Mouse (Mus musculus): Measurements from ENCODE around the gene Casz1. TPM values are rescaled to one million over a fixed set of nuclear protein-coding genes. Genes with fewer than 3 reads are reported as not detected.

Gene Casz1
- polyA plus RNA-seq, 1 experiment: 120 TPM

DNA sequence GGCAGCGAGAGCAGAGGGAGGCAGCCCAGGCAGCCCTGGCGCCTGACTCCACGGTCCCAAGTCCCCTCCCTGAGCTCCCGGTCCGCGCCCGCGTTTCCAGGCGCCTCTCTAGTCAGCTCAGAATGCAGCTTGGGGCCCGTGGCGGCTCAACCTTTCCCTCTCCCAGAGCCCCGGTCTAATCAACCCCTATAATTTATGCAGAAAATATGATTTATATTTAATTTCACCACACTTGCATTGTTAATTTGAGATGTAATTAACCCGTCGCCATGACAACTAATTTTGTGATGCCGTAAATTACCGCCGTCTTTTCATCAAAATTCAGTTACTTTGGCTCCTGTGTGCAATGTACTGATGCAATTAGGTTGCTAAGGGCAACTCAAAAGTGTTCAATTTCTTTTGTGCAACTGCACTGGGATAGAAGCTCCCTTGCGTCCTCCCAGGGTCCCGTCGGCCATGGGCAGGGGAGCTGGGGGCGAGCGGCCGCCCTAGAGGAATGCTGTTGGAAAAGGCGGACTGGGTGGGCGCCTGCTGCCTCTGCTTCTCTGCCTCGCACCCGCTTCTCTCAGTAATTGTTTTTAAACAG is 55.8 kb downstream of the Casz1 start:
- H3K36me3 ChIP-seq (ENCODE audit: control insufficient read depth, insufficient read depth, low read length): peaks cover 9% of the 10 kb centered on the region
- TF ChIP-seq POLR2A (IDR thresholded peaks at IDR 0.05; ENCODE audit: low read depth, low read length): no peak
- no peak for TF ChIP-seq CTCF (IDR thresholded peaks at IDR 0.05; ENCODE audit: extremely low read depth, insufficient read length, insufficient replicate concordance, low read depth, low read length)
- H3K27ac ChIP-seq (ENCODE audit: insufficient read depth, low read depth, low read length): no peak overlapping the region
- peaks cover 15% of the 10 kb centered on the region for H3K4me1 ChIP-seq (ENCODE audit: control insufficient read depth, insufficient read depth, insufficient read length, low read length)
- 69% methylated on average over 27 of the region's 27 CpGs for WGBS
- no peaks in the 10 kb centered on the region for H3K27me3 ChIP-seq (ENCODE audit: control insufficient read depth, insufficient read depth, low read length)
- H3K4me3 ChIP-seq (ENCODE audit: low read depth, low read length): no peak overlapping the region

DNA sequence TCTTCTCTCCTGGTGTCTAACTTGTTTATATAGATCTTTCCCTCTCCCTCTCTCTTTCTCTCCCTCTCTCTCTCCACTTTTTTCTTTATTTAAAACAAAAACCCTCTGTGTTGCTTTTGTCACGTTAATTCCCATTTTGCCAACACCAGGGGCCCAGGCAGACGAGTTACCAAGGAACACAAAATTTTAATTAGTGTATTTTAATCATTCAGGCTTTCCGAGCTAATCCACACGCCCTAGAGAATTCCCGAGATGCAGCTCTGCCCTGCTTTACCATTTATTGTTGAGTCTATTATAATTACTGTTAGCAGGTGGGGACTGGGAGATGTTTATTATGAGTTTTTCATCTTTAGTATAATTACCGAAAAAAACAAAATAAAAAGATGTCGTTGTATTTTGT is 56.4 kb downstream of the Casz1 start:
- Histone ChIP-seq H3K4me1 (ENCODE audit: control insufficient read depth, insufficient read depth, insufficient read length, low read length) (peaks cover 15% of the 10 kb centered on the region), H3K36me3 (ENCODE audit: control insufficient read depth, insufficient read depth, low read length) (peaks cover 11% of the 10 kb centered on the region), H3K27ac (ENCODE audit: insufficient read depth, low read depth, low read length) (no peak overlapping the region), H3K4me3 (ENCODE audit: low read depth, low read length) (no peak overlapping the region), H3K27me3 (ENCODE audit: control insufficient read depth, insufficient read depth, low read length) (no peaks in the 10 kb centered on the region)
- WGBS: 89% methylated on average over 7 of the region's 7 CpGs
- TF ChIP-seq POLR2A (IDR thresholded peaks at IDR 0.05; ENCODE audit: low read depth, low read length) (no peak), CTCF (IDR thresholded peaks at IDR 0.05; ENCODE audit: extremely low read depth, insufficient read length, insufficient replicate concordance, low read depth, low read length) (no peak)

GRCm38 (mm10) chr4:148866812-148867470 is 62.7 kb downstream of the Casz1 start:
- Histone ChIP-seq H3K4me1 (ENCODE audit: control insufficient read depth, insufficient read depth, insufficient read length, low read length) (peaks cover 13% of the 10 kb centered on the region), H3K27ac (ENCODE audit: insufficient read depth, low read depth, low read length) (no peak overlapping the region), H3K36me3 (ENCODE audit: control insufficient read depth, insufficient read depth, low read length) (peaks cover 11% of the 10 kb centered on the region), H3K27me3 (ENCODE audit: control insufficient read depth, insufficient read depth, low read length) (no peaks in the 10 kb centered on the region), H3K4me3 (ENCODE audit: low read depth, low read length) (no peak overlapping the region)
- 52% methylated on average over 12 of the region's 12 CpGs for WGBS
- no peak for TF ChIP-seq POLR2A (IDR thresholded peaks at IDR 0.05; ENCODE audit: low read depth, low read length)
- no peak for TF ChIP-seq CTCF (IDR thresholded peaks at IDR 0.05; ENCODE audit: extremely low read depth, insufficient read length, insufficient replicate concordance, low read depth, low read length)

DNA sequence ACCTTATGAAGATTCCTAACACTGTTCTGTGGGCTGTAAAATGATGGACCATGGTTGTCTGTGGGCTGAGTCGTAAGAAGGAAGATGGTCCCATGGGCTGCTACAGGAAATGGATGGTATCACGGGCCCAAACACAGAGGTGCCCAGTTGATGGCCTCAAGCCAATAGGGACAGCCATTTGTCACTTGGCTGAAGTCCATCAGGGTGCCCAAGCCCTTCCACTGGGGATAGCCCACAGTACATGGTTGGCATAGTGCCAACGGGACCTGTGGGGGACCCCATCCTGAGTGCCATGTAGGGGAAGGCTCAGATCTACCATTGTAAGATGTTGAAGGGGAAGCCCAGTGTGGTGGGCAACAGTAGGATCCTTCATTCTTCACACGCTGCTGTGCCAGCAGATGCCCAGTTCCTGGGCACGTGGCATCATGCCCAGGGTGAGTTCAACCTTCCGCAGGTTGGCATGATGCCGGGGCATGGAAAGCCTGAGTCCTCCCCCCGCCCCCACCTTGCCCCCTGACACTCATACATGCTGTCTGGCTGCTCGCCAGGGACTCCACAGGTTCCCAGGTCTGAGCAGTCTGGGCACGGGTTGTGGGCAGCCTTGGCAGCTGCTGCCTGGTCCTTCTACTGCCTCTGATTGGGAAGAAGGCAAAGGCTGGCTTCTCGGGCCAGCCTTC is 63.6 kb downstream of the Casz1 start:
- peaks cover 13% of the 10 kb centered on the region for H3K4me1 ChIP-seq (ENCODE audit: control insufficient read depth, insufficient read depth, insufficient read length, low read length)
- H3K27ac ChIP-seq (ENCODE audit: insufficient read depth, low read depth, low read length): no peak overlapping the region
- no peak overlapping the region for H3K4me3 ChIP-seq (ENCODE audit: low read depth, low read length)
- H3K27me3 ChIP-seq (ENCODE audit: control insufficient read depth, insufficient read depth, low read length): no peaks in the 10 kb centered on the region
- TF ChIP-seq CTCF (IDR thresholded peaks at IDR 0.05; ENCODE audit: extremely low read depth, insufficient read length, insufficient replicate concordance, low read depth, low read length) (no peak), POLR2A (IDR thresholded peaks at IDR 0.05; ENCODE audit: low read depth, low read length) (no peak)
- peaks cover 11% of the 10 kb centered on the region for H3K36me3 ChIP-seq (ENCODE audit: control insufficient read depth, insufficient read depth, low read length)
- WGBS: 27% methylated on average over 11 of the region's 11 CpGs

- no peak for TF ChIP-seq POLR2A (IDR thresholded peaks at IDR 0.05; ENCODE audit: low read depth, low read length)
- no peak for TF ChIP-seq CTCF (IDR thresholded peaks at IDR 0.05; ENCODE audit: extremely low read depth, insufficient read length, insufficient replicate concordance, low read depth, low read length)
- WGBS: 49% methylated on average over 7 of the region's 7 CpGs
- H3K4me1 ChIP-seq (ENCODE audit: control insufficient read depth, insufficient read depth, insufficient read length, low read length): peaks cover 13% of the 10 kb centered on the region
- H3K4me3 ChIP-seq (ENCODE audit: low read depth, low read length): no peak overlapping the region
- peaks cover 17% of the 10 kb centered on the region; the same call in 1 of the 2 replicates for H3K36me3 ChIP-seq (ENCODE audit: control insufficient read depth, insufficient read depth, low read length)
- no peaks in the 10 kb centered on the region for H3K27me3 ChIP-seq (ENCODE audit: control insufficient read depth, insufficient read depth, low read length)
- H3K27ac ChIP-seq (ENCODE audit: insufficient read depth, low read depth, low read length): no peak overlapping the region
These were observed 65.3 kb downstream of the Casz1 start for GRCm38 (mm10) chr4:148869566-148869965.

DNA sequence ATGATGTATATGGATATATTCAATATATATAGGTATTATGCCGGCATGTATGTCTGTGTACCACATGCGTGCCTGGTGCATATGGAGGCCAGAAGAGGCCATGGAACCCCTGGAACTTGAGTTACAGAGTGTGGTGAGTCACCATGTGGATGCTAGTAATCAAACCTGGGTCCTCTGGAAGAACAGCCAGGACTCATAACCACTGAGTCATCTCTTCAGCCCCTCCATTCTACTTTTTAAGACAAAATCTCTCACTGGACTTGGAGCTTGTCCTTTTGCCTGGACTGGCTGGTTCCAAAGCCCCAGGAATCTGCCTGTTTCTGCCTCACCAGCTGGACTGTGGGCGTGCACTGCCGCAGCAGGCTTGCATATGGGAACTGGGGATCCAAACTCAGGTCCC is 66.3 kb downstream of the Casz1 start:
- no peak for TF ChIP-seq POLR2A (IDR thresholded peaks at IDR 0.05; ENCODE audit: low read depth, low read length)
- no peak for TF ChIP-seq CTCF (IDR thresholded peaks at IDR 0.05; ENCODE audit: extremely low read depth, insufficient read length, insufficient replicate concordance, low read depth, low read length)
- 95% methylated on average over 4 of the region's 4 CpGs for WGBS
- Histone ChIP-seq H3K27ac (ENCODE audit: insufficient read depth, low read depth, low read length) (no peak overlapping the region), H3K4me3 (ENCODE audit: low read depth, low read length) (no peak overlapping the region), H3K27me3 (ENCODE audit: control insufficient read depth, insufficient read depth, low read length) (no peaks in the 10 kb centered on the region), H3K4me1 (ENCODE audit: control insufficient read depth, insufficient read depth, insufficient read length, low read length) (peaks cover 13% of the 10 kb centered on the region), H3K36me3 (ENCODE audit: control insufficient read depth, insufficient read depth, low read length) (peaks cover 16% of the 10 kb centered on the region)

GRCm38 (mm10) chr4:148871751-148872334 is 67.6 kb downstream of the Casz1 start:
- no peak overlapping the region for H3K27ac ChIP-seq (ENCODE audit: insufficient read depth, low read depth, low read length)
- 61% methylated on average over 10 of the region's 10 CpGs for WGBS
- H3K4me1 ChIP-seq (ENCODE audit: control insufficient read depth, insufficient read depth, insufficient read length, low read length): peaks cover 12% of the 10 kb centered on the region
- H3K4me3 ChIP-seq (ENCODE audit: low read depth, low read length): no peak overlapping the region
- no peak for TF ChIP-seq CTCF (IDR thresholded peaks at IDR 0.05; ENCODE audit: extremely low read depth, insufficient read length, insufficient replicate concordance, low read depth, low read length)
- no peak for TF ChIP-seq POLR2A (IDR thresholded peaks at IDR 0.05; ENCODE audit: low read depth, low read length)
- peaks cover 17% of the 10 kb centered on the region for H3K36me3 ChIP-seq (ENCODE audit: control insufficient read depth, insufficient read depth, low read length)
- no peaks in the 10 kb centered on the region for H3K27me3 ChIP-seq (ENCODE audit: control insufficient read depth, insufficient read depth, low read length)

All from small intestine, adult 2 months (tissue).